Mouse (Mus musculus) kidney, postnatal 4 days (tissue): Measurements from ENCODE around the gene Lrfn1.

Experiments
- DNase-seq, 2 experiments: peaks; one replicate each; pipeline ENCODE4 v3.0.0; 2021; ENCODE audit warnings: mixed read lengths in 2 of 2

Lrfn1 gene

DNA sequence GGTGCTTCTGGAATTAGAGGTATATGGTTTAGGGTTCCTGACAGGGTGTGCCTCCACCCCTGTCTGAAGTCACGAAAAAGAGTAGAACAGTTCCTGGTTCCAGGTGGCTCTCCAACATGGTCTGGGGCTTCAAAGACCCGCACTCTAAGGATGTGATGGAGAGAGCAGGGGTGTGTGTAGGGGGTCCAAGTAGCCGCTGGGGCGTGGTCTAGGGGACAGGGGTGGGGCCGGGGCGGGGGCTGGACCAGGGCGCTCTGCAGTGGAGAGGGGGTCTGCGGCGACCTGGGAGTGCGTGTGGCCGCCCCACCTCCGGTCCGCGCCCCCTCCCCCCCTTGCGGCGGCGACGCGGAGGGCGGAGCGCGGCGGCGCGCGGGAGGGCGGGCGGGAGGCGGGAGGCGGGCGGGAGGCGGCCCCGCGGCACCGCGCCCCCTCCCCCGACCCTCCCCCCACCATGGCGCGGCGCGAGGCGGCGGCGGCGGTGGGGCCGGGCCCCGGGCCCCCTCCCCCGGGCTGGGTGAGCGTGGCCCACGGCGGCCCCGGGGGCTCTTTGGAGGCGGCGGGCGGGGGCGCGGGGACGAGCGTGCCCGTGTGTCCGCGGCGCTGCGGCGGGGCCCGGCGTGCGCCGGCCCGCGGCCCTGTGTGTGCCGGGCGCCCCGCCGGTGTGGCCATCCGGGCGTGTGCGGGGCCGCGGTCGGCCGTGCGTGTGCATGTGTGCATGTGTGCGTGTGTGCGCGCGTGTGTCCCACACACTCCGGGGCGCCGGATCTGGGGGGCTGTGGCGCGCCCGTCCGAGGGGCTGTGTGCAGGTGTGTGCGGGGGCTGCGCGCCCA lies at the start of gene Lrfn1:
Gene Lrfn1, plus strand, starts transcription at position 450 of the 830 bp plus-strand sequence.
- peak; percentile 41 to 55 for DNase-seq

GRCm38 (mm10) chr7:28410841-28411475 lies 40.8 kb upstream of the Lrfn1 start:
- peak; percentile 60 to 74 for DNase-seq

- DNase-seq: no peak
These were observed 39.0 kb upstream of the Lrfn1 start for GRCm38 (mm10) chr7:28412826-28413225.

GRCm38 (mm10) chr7:28417368-28417767 lies 34.4 kb upstream of the Lrfn1 start:
- no peak for DNase-seq

- peak; percentile 50 to 66 for DNase-seq
These were observed 33.6 kb upstream of the Lrfn1 start for GRCm38 (mm10) chr7:28418096-28418670.

- no peak for DNase-seq
These were observed 32.4 kb upstream of the Lrfn1 start for GRCm38 (mm10) chr7:28419416-28419815.

DNA sequence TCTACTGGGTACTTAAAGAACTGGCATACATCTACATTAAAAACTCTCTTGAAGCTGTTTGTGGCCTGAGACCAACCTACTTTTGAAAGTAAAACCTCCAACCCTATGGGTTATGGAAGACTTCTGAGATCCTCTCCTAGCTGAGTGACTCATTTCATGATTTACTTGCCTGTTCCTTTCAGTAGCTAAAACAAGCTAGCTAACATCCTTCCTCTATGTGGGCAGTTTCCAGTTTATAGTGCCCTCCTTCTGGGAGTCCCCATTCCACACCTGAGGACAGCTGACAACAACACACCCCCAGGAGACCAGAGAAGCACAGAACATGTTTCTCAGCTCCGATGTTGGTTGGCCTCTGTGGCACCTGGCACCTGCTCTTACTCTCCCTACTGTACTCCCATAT lies 28.8 kb upstream of the Lrfn1 start:
- DNase-seq: no peak

DNA sequence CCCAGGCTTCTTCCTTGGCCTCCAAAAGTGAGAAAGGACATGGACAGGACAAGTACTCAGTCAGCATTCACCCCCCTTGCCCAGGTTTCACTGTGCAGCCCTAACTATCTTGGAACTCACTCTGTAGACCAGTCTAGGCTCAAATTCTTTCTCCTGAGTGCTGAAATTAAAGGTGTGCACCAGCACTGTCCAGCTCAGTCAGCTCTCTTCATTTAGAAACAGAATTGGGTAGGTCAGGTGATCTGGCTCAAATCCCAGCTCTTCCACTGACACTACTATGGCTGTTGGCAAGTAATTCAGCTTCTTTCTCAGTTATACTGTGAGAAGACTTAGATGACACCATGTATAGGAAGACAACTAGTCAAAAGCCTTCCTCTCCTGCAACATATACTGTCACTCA lies 24.0 kb upstream of the Lrfn1 start:
- no peak for DNase-seq

DNA sequence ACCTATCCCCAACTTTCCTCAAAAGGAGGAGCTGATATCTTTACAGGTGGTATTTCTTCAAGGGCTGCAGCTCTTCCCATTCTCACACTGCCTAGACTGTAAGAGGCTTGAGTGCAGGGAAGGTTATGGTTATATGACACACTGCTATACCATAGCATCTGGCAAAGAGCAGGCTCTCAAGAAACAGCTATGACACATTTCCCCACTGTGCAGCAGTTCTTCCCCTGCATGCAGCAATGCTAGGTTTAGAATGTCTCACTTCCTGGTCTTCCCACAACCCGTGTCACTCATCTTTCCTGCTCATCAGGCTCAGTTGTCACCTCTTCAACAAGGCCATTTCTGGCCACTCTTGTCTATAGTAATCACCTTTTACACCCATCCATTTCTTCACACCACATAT lies 21.3 kb upstream of the Lrfn1 start:
- no peak for DNase-seq

- DNase-seq: no peak
These were observed 19.5 kb upstream of the Lrfn1 start for GRCm38 (mm10) chr7:28432252-28432651.

DNA sequence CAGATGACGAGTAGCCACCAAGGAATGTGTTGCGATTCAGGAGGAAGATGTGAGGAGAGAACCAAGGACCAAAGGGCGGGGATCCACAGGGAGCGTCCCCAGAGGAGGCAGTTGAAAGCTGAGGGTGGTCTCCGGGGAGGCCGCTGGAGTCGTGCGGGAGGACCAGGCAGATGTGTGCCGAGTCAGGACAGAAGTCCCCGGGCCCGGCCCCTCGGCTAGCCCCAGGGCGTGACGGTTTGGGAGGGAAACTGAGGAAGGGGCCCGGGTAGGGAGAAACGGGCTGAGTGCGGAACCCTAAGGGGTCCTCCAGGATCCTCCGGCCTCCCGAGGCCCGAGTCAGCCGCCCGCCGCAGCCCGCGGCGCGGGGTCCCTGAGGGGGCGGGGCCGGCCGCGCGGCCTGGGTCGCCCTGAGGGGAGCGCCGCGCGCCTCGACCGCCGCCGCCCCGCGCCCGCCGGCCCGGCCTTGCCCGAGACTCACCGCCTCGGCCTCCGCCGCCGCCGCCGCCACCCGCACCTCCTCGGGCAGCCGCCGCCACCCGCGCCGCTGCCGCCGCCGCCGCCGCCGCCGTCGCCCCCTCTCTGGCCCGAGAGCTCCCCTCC lies 16.0 kb upstream of the Lrfn1 start:
- DNase-seq: peak; percentile 30 to 33

GRCm38 (mm10) chr7:28436271-28436904 lies 15.4 kb upstream of the Lrfn1 start:
- peak; percentile 100 for DNase-seq

GRCm38 (mm10) chr7:28436932-28437570 lies 14.7 kb upstream of the Lrfn1 start, which contains the start of gene Gmfg:
Gene Gmfg, plus strand, starts transcription at chr7:28437447.
- peak; percentile 88 to 92 for DNase-seq

- DNase-seq: no peak
These were observed 13.8 kb upstream of the Lrfn1 start for GRCm38 (mm10) chr7:28437964-28438363.

GRCm38 (mm10) chr7:28438771-28439170 lies 13.0 kb upstream of the Lrfn1 start:
- no peak for DNase-seq

GRCm38 (mm10) chr7:28440739-28441138 lies 11.0 kb upstream of the Lrfn1 start:
- peak in 1 of 2 experiments; percentile 27 for DNase-seq

GRCm38 (mm10) chr7:28441776-28442485 lies 9.8 kb upstream of the Lrfn1 start:
- DNase-seq: no peak

DNA sequence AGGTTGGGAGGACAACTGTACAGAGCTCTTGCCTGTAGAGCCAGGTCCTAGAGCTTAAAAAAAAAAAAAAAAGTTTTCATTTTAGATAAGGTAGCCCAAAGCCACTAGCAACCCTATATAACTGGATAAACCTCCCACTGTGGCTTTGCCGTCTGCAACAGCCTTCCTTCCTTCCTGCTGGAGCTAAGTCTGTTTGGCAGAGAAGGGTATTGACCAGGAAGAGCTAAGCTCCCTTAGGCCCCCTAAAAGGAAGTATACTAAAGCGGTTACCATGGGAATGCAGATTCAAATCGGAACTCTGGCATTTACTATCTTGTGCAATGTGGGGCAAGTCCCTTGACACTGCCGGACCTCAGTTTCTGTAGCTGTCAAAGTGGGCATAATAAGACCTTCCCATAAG lies 9.1 kb upstream of the Lrfn1 start:
- no peak for DNase-seq

GRCm38 (mm10) chr7:28444344-28444974 lies 7.3 kb upstream of the Lrfn1 start:
- DNase-seq: no peak

GRCm38 (mm10) chr7:28446446-28446845 lies 5.3 kb upstream of the Lrfn1 start:
- peak; percentile 87 to 91 for DNase-seq
